Mouse (Mus musculus): ENCODE measurements around the gene Chil4.
"Not testable (repeated sequence)": the region's sequence is repeated elsewhere in the genome, so short reads cannot be mapped to it uniquely, and the experiment has no call there.

Chil4 gene

GRCm38 (mm10) chr3:106219407-106219806 lies at the start of gene Chil4:
Gene Chil4, minus strand, starts transcription at chr3:106219507.
- no peak for DNase-seq (ENCODE audit: extremely low read depth, low read depth, low spot score)

- DNase-seq (ENCODE audit: extremely low read depth, low read depth, low spot score): no peak
Measured at GRCm38 (mm10) chr3:106265854-106266253, 46.5 kb upstream of the Chil4 start.

GRCm38 (mm10) chr3:106264854-106265253 lies 45.5 kb upstream of the Chil4 start:
- DNase-seq (ENCODE audit: extremely low read depth, low read depth, low spot score): no peak

GRCm38 (mm10) chr3:106257076-106257475 lies 37.8 kb upstream of the Chil4 start:
- not testable (repeated sequence) for DNase-seq (ENCODE audit: extremely low read depth, low read depth, low spot score)

- no peak for DNase-seq (ENCODE audit: extremely low read depth, low read depth, low spot score)
Measured at GRCm38 (mm10) chr3:106252719-106253118, 33.4 kb upstream of the Chil4 start.

- not testable (repeated sequence) for DNase-seq (ENCODE audit: extremely low read depth, low read depth, low spot score)
Measured at GRCm38 (mm10) chr3:106250763-106251399, 31.6 kb upstream of the Chil4 start.

GRCm38 (mm10) chr3:106247369-106247768 lies 28.1 kb upstream of the Chil4 start:
- DNase-seq (ENCODE audit: extremely low read depth, low read depth, low spot score): not testable (repeated sequence)

- DNase-seq (ENCODE audit: extremely low read depth, low read depth, low spot score): not testable (repeated sequence)
Measured at GRCm38 (mm10) chr3:106240210-106240609, 20.9 kb upstream of the Chil4 start.

GRCm38 (mm10) chr3:106239196-106239791 lies 20.0 kb upstream of the Chil4 start:
- DNase-seq (ENCODE audit: extremely low read depth, low read depth, low spot score): no peak

- DNase-seq (ENCODE audit: extremely low read depth, low read depth, low spot score): not testable (repeated sequence)
Measured at GRCm38 (mm10) chr3:106223391-106223790, 4.1 kb upstream of the Chil4 start.

- no peak for DNase-seq (ENCODE audit: extremely low read depth, low read depth, low spot score)
Measured at GRCm38 (mm10) chr3:106221625-106222265, 2.4 kb upstream of the Chil4 start.

GRCm38 (mm10) chr3:106218284-106218954 lies 888 bp downstream of the Chil4 start:
- DNase-seq (ENCODE audit: extremely low read depth, low read depth, low spot score): not testable (repeated sequence)

- not testable (repeated sequence) for DNase-seq (ENCODE audit: extremely low read depth, low read depth, low spot score)
Measured at GRCm38 (mm10) chr3:106198030-106198429, 21.3 kb downstream of the Chil4 start.

GRCm38 (mm10) chr3:106197246-106197645 lies 22.1 kb downstream of the Chil4 start:
- DNase-seq (ENCODE audit: extremely low read depth, low read depth, low spot score): not testable (repeated sequence)

- no peak for DNase-seq (ENCODE audit: extremely low read depth, low read depth, low spot score)
Measured at GRCm38 (mm10) chr3:106196276-106196675, 23.0 kb downstream of the Chil4 start.

GRCm38 (mm10) chr3:106195486-106195885 lies 23.8 kb downstream of the Chil4 start:
- DNase-seq (ENCODE audit: extremely low read depth, low read depth, low spot score): no peak

GRCm38 (mm10) chr3:106187991-106188390 lies 31.3 kb downstream of the Chil4 start:
- no peak for DNase-seq (ENCODE audit: extremely low read depth, low read depth, low spot score)

GRCm38 (mm10) chr3:106177509-106178189 lies 41.7 kb downstream of the Chil4 start:
- no peak for DNase-seq (ENCODE audit: extremely low read depth, low read depth, low spot score)

GRCm38 (mm10) chr3:106174971-106175370 lies 44.3 kb downstream of the Chil4 start:
- not testable (repeated sequence) for DNase-seq (ENCODE audit: extremely low read depth, low read depth, low spot score)

- DNase-seq (ENCODE audit: extremely low read depth, low read depth, low spot score): peak; percentile 21
Measured at GRCm38 (mm10) chr3:106172506-106172905, 46.8 kb downstream of the Chil4 start.

- DNase-seq (ENCODE audit: extremely low read depth, low read depth, low spot score): no peak
Measured at GRCm38 (mm10) chr3:106171135-106171731, 48.1 kb downstream of the Chil4 start.

Measured in fat pad, adult 2 months (tissue).